Mouse (Mus musculus): ENCODE measurements around the gene Zbtb20.

The Zbtb20 gene

DNA sequence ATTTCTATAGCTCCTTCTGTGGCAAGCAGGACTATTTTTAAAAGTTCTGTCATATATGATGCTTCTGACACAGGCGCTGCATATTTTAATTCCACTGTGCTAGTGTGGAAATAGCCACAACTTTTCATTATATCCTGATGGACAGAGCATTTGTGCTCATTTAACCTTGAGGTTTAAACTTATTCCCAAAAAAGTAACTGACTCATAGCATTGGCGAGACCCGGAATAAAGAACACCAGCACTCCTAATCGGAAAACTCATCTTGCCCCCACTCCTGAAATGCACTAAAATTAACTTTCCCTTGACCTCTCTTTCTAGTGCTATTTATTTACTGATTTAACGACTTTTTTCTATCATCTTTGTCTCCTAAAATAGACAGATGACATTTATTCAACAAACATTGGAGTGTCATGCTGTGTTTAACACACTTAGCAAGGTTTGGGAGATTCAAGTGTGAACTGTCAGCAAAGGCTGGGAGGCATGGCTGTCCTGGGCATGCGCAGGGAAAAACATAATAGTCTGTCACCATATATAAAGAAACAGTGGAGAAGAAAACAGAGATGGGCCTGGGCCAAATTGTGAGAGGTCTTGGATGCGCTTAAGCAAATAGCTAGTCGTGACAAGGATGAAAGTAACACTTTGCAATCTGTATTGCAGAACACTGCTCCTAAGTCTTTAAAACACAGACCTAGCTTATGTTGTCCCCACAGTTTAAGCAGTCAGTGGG is 580.9 kb downstream of the Zbtb20 start:
- CTCF ChIA-PET = no interaction called here

DNA sequence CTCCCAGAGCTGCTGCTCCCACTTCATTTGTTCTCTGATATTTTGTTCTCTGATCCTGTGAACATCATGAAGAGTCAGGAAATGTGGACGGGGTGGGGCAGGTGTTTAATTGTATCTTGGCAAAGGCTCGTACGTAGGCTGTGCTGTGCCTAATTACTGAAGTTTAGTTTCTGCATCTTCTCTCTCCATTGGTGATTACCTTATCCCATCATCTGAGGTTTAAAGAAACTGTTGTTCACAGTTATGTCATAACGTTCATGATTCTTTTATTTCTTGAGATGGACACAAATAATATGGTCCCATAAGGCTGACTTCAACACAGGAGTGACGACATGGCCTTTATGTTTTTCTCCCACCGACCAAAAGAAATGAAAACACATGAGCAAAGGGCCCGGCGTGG is 582.1 kb downstream of the Zbtb20 start:
- CTCF ChIA-PET = no interaction called here

DNA sequence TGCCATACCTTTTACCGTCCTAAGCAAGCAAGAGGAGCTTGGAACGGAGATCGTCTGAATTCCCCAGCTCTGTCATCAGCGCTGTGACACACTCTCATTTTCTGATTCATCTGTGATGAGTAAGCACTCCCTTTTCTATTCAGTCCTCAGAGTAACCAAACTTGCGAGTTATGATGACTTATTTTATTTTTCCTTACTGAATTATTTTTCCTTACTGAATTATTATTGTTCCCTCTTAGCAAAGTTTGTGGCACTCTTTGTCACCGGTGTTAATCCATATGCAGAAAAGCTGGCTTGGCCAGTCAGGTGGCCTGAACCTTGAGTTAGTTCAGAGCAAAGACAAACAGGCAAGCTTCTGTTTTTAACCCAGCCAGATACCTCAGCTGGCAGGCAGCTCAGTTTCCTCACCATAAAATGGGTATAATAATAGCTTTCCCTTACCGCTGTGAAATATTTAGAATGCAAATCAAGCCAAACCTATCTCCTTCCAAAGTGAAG is 583.1 kb downstream of the Zbtb20 start:
- CTCF ChIA-PET = no interaction called here

GRCm38 (mm10) chr16:43461745-43462378 is 586.2 kb downstream of the Zbtb20 start:
- CTCF ChIA-PET = no interaction called here

DNA sequence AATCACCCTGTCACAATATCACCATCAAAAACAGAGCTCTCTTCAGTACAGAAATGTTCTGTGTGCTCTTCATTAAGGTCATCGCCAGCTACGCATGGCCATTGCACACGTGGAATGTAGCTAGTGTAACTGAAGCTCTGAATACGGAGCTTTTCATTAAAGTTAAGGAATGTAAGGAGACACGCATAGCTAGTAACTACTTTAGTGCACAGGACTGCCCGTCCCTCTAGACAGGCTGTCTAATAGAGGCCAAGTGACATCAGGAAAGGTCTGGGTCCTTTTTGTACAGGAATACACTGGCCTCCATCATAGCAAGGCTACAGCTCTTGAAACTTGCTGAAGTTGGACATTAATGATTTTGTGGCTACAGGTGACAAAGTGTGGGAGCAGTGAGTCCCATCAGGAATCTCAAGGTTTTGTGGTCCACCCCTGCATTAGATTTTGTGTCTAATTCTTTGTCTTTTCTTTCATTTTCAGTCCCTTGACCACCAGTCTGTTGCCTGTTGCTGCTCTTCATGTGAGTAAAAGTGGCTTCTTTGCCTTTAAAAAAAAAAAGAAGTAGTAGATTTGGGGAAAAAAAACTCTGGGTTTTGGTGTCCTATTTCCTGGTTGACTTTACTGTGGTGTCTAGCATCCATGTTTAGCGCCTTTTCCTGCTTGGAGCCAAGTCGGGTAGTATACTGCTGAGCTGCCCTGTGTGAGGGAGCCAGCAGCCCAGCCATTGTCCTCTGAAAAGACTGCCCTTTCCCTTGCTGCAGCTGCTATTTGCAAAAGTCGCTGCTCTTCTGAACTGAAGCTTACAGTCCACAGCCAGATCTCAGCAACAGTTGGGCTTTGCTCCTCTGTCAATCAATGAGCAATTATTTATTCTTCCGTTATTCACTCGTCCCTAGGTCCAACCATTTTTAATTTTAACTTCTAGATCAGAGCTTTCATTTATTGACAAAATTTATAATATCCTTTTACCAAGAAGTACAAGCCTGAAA is 587.1 kb downstream of the Zbtb20 start:
- CTCF ChIA-PET = no interaction called here

- CTCF ChIA-PET = no interaction called here
Observed at GRCm38 (mm10) chr16:43463684-43464475, 588.2 kb downstream of the Zbtb20 start.

DNA sequence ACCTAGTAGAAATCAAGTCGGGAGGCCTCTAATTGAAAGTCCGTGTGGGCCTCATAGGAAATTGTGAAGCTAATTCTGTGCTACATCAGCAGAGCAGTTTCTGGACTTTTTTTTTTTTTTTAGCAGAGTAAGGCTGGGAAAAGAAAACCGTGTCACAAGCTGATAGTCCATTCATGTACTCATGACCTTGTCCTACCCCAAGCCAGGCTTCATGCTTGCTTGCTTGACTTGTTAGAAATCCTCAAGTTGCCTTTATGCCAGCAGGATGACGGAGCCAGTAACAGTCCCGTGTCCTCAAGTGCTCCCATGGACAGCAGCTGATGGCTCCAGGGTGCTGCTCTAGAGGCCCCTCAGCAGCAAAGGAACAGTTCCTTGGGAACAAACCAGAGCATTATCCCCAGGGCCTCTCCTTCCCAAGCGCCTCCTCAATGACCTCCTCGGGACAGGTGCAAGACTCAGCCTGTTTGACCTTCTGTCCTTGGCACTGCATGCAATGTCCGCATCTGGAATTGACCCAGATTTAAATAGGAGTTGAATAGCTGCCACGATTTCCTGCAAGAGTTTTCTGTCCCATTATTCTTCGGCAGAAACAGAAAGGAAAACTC is 588.9 kb downstream of the Zbtb20 start:
- CTCF ChIA-PET = no interaction called here

GRCm38 (mm10) chr16:43465368-43465839 is 589.7 kb downstream of the Zbtb20 start:
- CTCF ChIA-PET = no interaction called here

DNA sequence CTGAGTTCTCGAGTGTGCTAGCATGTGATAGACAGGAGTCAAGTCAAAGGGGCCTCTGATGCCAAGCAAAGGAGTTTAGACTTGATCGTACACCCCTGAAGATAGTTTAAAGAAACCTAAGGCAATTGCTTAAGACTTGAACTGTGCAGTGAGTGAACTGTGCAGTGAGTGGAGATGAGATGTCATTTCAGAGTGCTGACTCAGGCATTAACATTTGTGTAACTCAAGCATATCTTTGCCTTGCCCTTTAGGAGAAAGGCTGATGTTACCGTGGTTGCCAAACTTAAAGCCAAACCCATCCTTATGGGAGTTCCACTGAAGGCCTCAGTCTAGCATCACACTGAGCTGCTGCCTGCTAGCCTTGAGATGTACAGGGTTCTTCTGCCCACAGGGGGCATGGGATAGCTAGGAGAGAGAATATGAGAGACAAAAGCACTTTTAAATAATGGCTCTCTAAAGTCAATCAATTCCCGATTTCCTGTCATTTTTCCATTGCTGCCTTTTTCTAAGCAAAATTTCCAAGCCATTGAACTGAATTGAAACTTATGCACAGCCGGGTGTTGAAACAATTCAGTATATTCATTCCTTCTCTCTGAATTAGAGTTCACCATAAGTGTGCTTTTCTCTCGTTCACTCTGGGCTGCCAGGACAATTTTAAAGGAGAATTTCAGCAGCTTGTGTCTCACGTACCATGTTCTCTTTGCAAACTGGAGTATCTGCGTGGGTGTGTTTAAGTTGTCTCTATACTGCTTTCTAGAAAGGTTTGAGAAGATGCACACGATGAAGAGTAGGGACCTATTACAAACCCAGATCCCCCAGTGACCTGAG is 590.5 kb downstream of the Zbtb20 start:
- CTCF ChIA-PET = no interaction called here

- CTCF ChIA-PET = no interaction called here
Observed at GRCm38 (mm10) chr16:43466749-43467065, 591.0 kb downstream of the Zbtb20 start.

DNA sequence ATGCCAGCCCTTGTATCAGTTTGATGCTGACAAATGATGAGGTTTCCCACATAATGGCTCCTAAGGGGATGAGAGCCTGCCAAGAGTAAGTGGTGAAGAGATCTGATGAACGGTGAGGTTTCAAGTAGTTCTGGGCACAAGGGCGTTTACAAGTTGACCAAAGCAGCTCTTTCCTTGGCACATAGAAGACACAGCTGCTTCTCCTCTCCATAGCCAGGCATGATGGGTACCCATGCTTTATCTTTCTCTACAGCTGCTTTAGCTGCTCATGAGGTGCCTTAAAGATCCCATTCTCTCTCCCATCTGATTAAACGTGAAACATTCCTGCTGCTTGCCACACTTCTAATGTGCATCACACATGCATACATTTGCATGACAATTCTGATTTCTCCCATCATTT is 595.4 kb downstream of the Zbtb20 start:
- CTCF ChIA-PET = no interaction called here

DNA sequence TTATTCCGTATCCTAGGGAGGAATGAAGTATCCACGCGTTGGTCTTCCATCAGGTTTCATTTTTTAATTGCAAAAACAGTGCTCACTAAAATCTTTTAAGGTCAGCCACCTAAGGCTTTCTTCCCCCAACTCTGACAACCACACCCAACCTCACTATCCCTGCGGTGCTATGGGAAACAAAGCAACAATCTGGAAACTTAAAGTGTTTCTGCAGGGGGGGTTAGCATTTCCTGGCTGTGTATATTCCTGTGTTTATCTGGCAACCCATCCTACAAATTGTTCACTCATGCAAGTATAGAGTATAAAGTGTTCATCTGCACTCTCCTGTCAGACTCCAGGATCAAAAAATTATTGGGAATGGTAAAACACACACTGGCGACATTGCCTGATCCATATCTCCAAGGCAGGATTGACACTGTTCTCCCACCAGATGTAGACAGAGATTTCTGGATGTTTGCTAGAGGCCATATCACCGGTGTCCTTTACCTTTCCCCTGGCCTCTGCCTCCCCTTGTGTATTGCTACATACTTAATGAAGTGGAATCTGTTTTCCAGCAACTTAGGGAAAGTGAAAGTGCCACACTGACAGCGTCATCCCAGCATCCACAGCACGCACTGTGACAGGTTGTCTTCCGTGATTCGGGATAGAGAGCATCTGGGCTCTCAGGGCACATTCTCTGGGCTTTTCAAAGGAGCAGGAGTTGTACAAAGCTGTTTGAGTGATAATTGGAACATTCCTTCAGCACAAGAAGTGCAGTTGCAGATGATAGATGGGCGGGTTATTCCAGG is 599.5 kb downstream of the Zbtb20 start:
- CTCF ChIA-PET = no interaction called here

DNA sequence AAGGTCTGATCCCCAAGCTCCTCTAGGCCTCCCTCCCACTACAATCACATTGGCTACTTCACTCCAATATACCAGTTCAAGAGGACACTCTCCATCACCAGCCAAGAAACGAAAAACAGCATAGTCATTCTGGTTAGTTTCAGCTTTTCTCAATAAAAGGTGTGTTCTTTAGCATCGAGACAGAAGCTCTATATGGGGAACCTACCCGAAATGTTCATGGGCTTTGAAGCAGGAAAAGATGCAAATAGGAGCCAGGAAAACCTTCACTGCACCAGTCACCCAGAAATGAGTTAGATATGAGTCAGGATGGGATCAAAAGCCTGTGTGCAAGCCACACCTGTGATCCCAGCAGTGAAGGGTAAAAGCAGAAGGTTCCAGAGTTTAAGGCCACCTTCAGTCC is 601.2 kb downstream of the Zbtb20 start:
- CTCF ChIA-PET = no interaction called here

GRCm38 (mm10) chr16:43478352-43478751 is 602.7 kb downstream of the Zbtb20 start:
- CTCF ChIA-PET = interaction anchor here (0.5 kb wide), 1 partner anchor 25 kb away, joined by 5 read pairs; no protein-coding TSS in a partner anchor

GRCm38 (mm10) chr16:43480532-43480931 is 604.9 kb downstream of the Zbtb20 start:
- CTCF ChIA-PET = no interaction called here

GRCm38 (mm10) chr16:43482125-43482524 is 606.4 kb downstream of the Zbtb20 start:
- CTCF ChIA-PET = no interaction called here

- CTCF ChIA-PET = no interaction called here
Observed at GRCm38 (mm10) chr16:43482738-43483137, 607.1 kb downstream of the Zbtb20 start.

- CTCF ChIA-PET = no interaction called here
Observed at GRCm38 (mm10) chr16:43484400-43484799, 608.7 kb downstream of the Zbtb20 start.

DNA sequence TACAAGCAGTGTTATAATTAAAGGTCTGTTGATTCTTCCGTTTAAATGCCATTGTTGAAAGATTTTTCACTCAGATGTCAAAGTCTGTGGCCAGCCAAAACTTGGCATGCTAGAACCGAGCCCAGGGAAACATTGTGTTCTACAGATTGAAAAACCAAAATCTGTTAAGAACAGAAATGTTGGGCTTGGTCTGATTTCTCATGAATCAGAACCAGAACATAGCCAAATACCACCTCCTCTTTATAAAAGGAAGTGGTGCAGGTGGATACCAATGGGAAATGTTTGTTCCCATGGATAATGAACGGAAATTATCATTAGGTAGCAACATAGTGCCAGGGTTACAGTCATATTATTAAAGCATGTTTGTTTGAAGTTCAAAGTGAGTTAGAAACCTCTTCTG is 613.7 kb downstream of the Zbtb20 start:
- CTCF ChIA-PET = no interaction called here

- CTCF ChIA-PET = no interaction called here
Observed at GRCm38 (mm10) chr16:43489984-43490383, 614.3 kb downstream of the Zbtb20 start.

All from spleen, embryonic (tissue).